Mouse (Mus musculus) lung, embryonic 15.5 days (tissue): ENCODE data around the gene Cdk4. TPM values are rescaled to one million over a fixed set of nuclear protein-coding genes. Genes with fewer than 3 reads are reported as not detected.

ENCODE experiments used
- ATAC-seq: fragments of 200-750 bp; cut with Nextera tagmentation; 2 replicates; pipeline ENCODE4 v1.8.0; 2017; ENCODE audit warnings: moderate number of reproducible peaks, borderline replicate concordance; ENCODE audit not compliant: low FRiP score, low TSS enrichment; ENCODE audit errors: extremely low read depth
- H3K27ac ChIP-seq: fragments of 300-500 bp; sonication (generic); 2 replicates; pipeline ENCODE4 v1.5.1; 2015; ENCODE audit warnings: moderate library complexity, mild to moderate bottlenecking, inconsistent platforms
- H3K27me3 ChIP-seq: fragments of 300-500 bp; sonication (generic); 2 replicates; pipeline ENCODE4 v1.6.1; 2015; ENCODE audit warnings: inconsistent platforms
- H3K36me3 ChIP-seq: fragments of 300-500 bp; sonication (generic); 2 replicates; pipeline ENCODE4 v1.6.1; 2015; ENCODE audit warnings: inconsistent platforms
- H3K4me1 ChIP-seq: fragments of 300-500 bp; sonication (generic); 2 replicates; pipeline ENCODE4 v1.6.1; 2015; ENCODE audit warnings: inconsistent platforms
- H3K4me2 ChIP-seq: fragments of 300-500 bp; sonication (generic); 2 replicates; pipeline ENCODE4 v1.6.1; 2015; ENCODE audit warnings: inconsistent platforms, mild to moderate bottlenecking, moderate library complexity
- H3K4me3 ChIP-seq: fragments of 300-500 bp; sonication (generic); 2 replicates; pipeline ENCODE4 v1.5.1; 2015; ENCODE audit warnings: mild to moderate bottlenecking, inconsistent platforms
- H3K9ac ChIP-seq: fragments of 300-500 bp; sonication (generic); 2 replicates; pipeline ENCODE4 v1.6.1; 2015; ENCODE audit warnings: inconsistent platforms
- H3K9me3 ChIP-seq: fragments of 300-500 bp; sonication (generic); 2 replicates; pipeline ENCODE4 v1.6.1; 2016; ENCODE audit warnings: inconsistent platforms
- WGBS: fragments of 180-500 bp; shearing (Covaris S2); methylation state at CpG from one replicate; pipeline ENCODE4 v1.1.7; 2015; 5-methylcytosine and 5-hydroxymethylcytosine counted together
- polyA plus RNA-seq: library from polyadenylated mRNA; unstranded; fragments of >200 nt; fragmentation: Nextera tagmentation; extraction: Ambion mirVana; gene quantifications from 2 replicates; pipeline ENCODE4 v1.2.1, GENCODE M21; 2015

Cdk4 gene
- 1,786 and 1,890 TPM in 2 replicates for polyA plus RNA-seq

DNA sequence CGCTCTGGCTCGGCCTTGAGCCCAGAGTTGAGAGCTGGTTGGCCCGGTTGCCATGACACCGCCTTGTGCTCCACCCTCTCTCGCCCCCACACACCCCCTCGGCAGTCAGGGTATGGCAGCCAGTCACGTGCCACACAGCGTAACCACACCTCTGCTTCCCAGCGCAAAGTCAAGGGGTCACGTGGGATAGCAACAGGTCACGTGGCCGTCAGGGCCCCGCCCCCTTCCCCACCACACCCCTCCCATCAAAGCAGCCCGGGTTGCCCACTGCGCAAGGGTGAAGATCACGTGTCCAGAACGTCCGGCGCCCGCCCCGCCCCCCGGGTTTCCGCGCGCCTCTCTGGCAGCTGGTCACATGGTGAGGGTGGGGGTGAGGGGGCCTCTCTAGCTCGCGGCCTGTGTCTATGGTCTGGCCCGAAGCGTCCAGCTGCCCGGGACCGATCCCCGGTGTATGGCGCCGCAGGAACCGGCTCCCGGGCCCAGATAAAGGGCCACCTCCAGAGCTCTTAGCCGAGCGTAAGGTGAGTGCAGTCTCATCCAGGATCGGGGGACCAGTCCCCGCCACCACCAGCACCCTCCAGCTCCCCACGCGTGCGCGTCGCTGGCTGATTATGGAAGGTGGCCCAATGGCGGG, at the start of gene Cdk4:
Gene Cdk4, plus strand, starts transcription at position 296 of the 634 bp plus-strand sequence.
- peak within 1 kb of the TSS; percentile 85 for H3K4me3 ChIP-seq
- peaks cover 36% of the 10 kb centered on the region for H3K36me3 ChIP-seq
- peak within 1 kb of the TSS; percentile 68 for H3K4me2 ChIP-seq
- H3K27ac ChIP-seq, result peak within 1 kb of the TSS; percentile 87
- H3K27me3 ChIP-seq, result peaks cover 31% of the 10 kb centered on the region
- H3K4me1 ChIP-seq, result peaks cover 34% of the 10 kb centered on the region
- WGBS, result under 1% methylated on average over 46 of the region's 46 CpGs
- H3K9ac ChIP-seq, result peak within 1 kb of the TSS; percentile 97
- peak; percentile 93 for ATAC-seq
- no peaks in the 10 kb centered on the region for H3K9me3 ChIP-seq

GRCm38 (mm10) chr10:127016488-127016887, 46.8 kb upstream of the Cdk4 start:
- 57% methylated on average over 5 of the region's 5 CpGs for WGBS
- ATAC-seq, result no peak

GRCm38 (mm10) chr10:127017071-127017470, 46.3 kb upstream of the Cdk4 start:
- Histone ChIP-seq H3K4me2 (no peak overlapping the region), H3K9me3 (no peaks in the 10 kb centered on the region), H3K9ac (no peak overlapping the region), H3K27ac (no peak overlapping the region), H3K36me3 (peaks cover 5% of the 10 kb centered on the region), H3K27me3 (no peaks in the 10 kb centered on the region), H3K4me3 (no peak overlapping the region), H3K4me1 (no peaks in the 10 kb centered on the region)
- ATAC-seq, result no peak
- 18% methylated on average over 2 of the region's 2 CpGs for WGBS

More at GRCm38 (mm10) chr10:127016488-127016887, 46.8 kb upstream of the Cdk4 start:
- H3K4me3 ChIP-seq, result no peak overlapping the region
- no peaks in the 10 kb centered on the region for H3K27me3 ChIP-seq
- no peak overlapping the region for H3K27ac ChIP-seq
- H3K9ac ChIP-seq, result no peak overlapping the region
- no peaks in the 10 kb centered on the region for H3K36me3 ChIP-seq
- H3K4me2 ChIP-seq, result no peak overlapping the region
- H3K9me3 ChIP-seq, result no peaks in the 10 kb centered on the region
- H3K4me1 ChIP-seq, result no peaks in the 10 kb centered on the region

GRCm38 (mm10) chr10:127018422-127018821, 44.9 kb upstream of the Cdk4 start:
- Histone ChIP-seq H3K4me2 (no peak overlapping the region), H3K4me3 (no peak overlapping the region), H3K36me3 (peaks cover 16% of the 10 kb centered on the region), H3K4me1 (no peaks in the 10 kb centered on the region), H3K9ac (no peak overlapping the region), H3K27ac (no peak overlapping the region), H3K27me3 (no peaks in the 10 kb centered on the region), H3K9me3 (no peaks in the 10 kb centered on the region)
- WGBS, result 58% methylated on average over 16 of the region's 16 CpGs
- no peak for ATAC-seq

DNA sequence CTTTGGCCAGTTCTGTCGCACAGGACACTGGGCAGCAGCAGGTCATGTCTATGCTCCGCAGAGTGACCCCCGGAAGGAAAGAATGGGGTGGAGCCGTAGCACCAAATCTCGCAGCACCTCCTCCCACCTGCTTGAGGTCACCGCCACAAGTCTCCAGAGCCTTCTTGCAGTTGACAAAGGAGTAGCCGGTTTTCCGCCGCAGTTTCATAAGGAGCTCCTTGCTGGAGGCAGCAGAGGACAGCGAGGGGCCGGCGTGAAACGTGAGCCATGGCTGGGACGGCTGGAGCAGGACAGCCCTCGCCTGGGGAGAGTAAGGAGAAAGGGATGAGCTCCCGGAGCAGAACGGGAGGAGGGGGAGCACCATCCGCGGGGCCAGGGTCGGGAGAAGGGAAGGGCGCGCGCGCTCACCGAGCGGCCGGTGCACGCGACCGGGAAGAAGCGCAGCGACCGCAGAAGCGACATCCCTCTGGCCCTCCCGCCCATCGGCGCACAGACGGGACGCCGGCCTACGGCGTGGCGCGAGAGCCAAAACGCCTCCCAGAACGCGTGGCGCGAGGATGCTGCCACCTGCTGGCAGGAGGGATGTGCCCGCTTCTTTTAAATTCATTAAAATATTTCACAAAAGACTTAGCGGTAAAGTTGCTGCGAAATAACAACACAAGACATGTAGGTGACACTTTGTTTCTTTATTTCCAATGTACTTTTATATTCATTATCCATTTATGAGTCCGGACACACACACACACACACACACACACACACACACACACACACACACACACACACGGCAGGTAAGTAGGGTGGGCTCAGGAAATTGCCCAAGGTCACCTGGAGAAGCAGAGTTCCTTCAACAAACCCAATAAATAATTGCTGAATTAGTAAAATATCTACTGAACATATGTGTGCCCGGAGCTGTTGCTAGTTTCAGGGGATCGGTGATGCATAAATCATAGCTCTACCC, 32.7 kb upstream of the Cdk4 start, which contains the start of gene Tsfm:
Gene Tsfm, minus strand, starts transcription at position 505 of the 961 bp plus-strand sequence.
- Histone ChIP-seq H3K4me2 (peak within 1 kb of the TSS; percentile 83), H3K9me3 (no peaks in the 10 kb centered on the region), H3K4me3 (peak within 1 kb of the TSS; percentile 96), H3K27me3 (no peaks in the 10 kb centered on the region), H3K36me3 (peaks cover 33% of the 10 kb centered on the region), H3K27ac (peak within 1 kb of the TSS; percentile 77), H3K4me1 (0 out of 2 replicates have a peak, but pooled peaks cover 10% of the 10 kb centered on the region), H3K9ac (peak within 1 kb of the TSS; percentile 93)
- 5% methylated on average over 55 of the region's 56 CpGs for WGBS
- peak; percentile 83; the same call in 1 of the 2 replicates for ATAC-seq

DNA sequence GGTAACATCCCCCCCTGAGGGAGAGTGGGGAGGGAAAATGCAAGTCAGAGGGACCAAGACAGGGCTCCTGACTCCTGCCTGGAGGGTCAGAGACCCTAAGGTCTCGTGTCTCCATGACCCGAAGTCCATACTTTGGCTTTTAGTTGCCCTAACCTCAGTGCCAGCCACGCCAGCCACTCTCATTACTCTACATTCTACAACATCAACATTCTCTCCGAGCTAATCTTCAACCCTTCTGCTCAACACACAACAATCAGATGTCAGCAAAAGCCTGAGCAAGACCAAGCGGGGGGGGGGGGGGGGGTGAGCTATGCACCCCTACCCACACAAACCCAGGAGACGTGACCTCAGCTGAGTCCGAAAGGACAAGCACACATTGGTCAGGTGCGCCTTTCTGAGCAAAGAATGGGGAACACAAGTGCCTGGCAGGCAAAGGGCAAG, 30.0 kb upstream of the Cdk4 start:
- Histone ChIP-seq H3K9ac (no peak overlapping the region), H3K9me3 (no peaks in the 10 kb centered on the region), H3K36me3 (peaks cover 6% of the 10 kb centered on the region), H3K4me3 (no peak overlapping the region), H3K27ac (no peak overlapping the region), H3K27me3 (no peaks in the 10 kb centered on the region), H3K4me2 (no peak overlapping the region), H3K4me1 (0 out of 2 replicates have a peak, but pooled peaks cover 10% of the 10 kb centered on the region)
- ATAC-seq, result no peak
- WGBS, result 74% methylated on average over 8 of the region's 8 CpGs

GRCm38 (mm10) chr10:127036273-127036672, 27.1 kb upstream of the Cdk4 start:
- 0 out of 2 replicates have a peak, but pooled peaks cover 3% of the 10 kb centered on the region for H3K4me1 ChIP-seq
- no peak overlapping the region for H3K4me3 ChIP-seq
- no peaks in the 10 kb centered on the region for H3K9me3 ChIP-seq
- H3K9ac ChIP-seq, result no peak overlapping the region
- 74% methylated on average over 12 of the region's 12 CpGs for WGBS
- ATAC-seq, result no peak
- H3K36me3 ChIP-seq, result no peaks in the 10 kb centered on the region
- no peak overlapping the region for H3K4me2 ChIP-seq
- H3K27ac ChIP-seq, result no peak overlapping the region
- H3K27me3 ChIP-seq, result no peaks in the 10 kb centered on the region

DNA sequence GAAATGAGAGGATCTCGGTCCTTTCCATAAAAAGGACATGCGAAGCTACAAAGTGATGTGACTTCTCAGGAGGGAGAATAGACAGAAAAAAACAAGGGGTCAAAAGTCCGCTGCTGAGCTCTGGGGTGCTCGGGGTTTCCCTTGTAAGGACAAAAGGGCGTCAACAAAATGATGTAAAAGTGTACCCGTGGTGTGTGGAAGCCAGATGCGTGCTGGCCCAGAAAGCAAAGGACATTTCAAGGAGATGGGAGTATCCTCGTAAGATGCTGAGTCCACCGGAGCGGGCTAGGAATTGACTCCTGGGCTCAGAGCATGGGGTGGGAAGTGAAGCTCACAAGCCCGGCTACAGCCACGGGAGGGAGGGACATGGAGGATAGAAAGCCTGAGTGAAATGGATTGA, 25.7 kb upstream of the Cdk4 start:
- WGBS, result 72% methylated on average over 12 of the region's 12 CpGs

DNA sequence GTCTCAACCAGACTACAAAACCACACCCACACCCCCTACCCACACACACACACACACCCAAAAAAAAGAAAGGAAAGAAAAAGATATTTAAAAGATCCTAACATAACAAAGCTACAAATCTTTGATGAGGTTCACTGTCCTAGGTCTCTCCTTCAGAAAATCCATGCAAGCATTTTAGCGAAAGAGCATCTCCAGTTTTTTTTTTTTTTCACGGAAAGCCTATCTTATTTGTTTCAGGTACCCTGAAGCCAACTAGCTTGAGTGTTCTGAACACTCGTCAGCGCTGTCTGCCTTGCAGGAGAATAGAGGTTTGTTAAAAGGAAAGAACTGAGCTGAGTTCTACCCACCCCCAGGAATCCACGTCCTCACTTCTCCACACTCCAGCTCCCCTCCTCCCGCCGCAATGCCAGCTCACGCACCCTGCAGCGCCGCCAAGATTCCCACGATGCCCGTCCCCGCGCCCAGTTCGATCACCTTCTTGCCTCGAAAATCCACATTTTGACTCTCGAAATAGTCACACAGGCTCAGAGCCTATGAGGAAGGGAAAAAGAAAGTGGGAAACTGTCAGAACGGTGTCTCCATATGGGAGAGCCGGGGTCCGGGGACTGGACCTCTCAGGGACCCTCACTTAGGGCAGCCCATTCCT, 22.6 kb upstream of the Cdk4 start:
- peaks cover 13% of the 10 kb centered on the region for H3K4me1 ChIP-seq
- 0 out of 2 replicates have a peak overlapping the region, but pooled peaks have one; percentile 81 for H3K27ac ChIP-seq
- peak overlapping the region; percentile 62 for H3K9ac ChIP-seq
- peak overlapping the region; percentile 97 for H3K4me2 ChIP-seq
- H3K4me3 ChIP-seq, result peak overlapping the region; percentile 82
- peaks cover 4% of the 10 kb centered on the region; the same call in 1 of the 2 replicates for H3K36me3 ChIP-seq
- ATAC-seq, result no peak
- 1% methylated on average over 20 of the region's 20 CpGs for WGBS
- no peaks in the 10 kb centered on the region for H3K27me3 ChIP-seq
- H3K9me3 ChIP-seq, result no peaks in the 10 kb centered on the region

More for the DNA sequence above, 25.7 kb upstream of the Cdk4 start:
- no peak for ATAC-seq
- H3K36me3 ChIP-seq, result no peaks in the 10 kb centered on the region
- H3K27me3 ChIP-seq, result no peaks in the 10 kb centered on the region
- H3K9me3 ChIP-seq, result no peaks in the 10 kb centered on the region
- H3K4me3 ChIP-seq, result no peak overlapping the region
- no peak overlapping the region for H3K4me2 ChIP-seq
- no peak overlapping the region for H3K27ac ChIP-seq
- H3K9ac ChIP-seq, result no peak overlapping the region
- H3K4me1 ChIP-seq, result peaks cover 8% of the 10 kb centered on the region

DNA sequence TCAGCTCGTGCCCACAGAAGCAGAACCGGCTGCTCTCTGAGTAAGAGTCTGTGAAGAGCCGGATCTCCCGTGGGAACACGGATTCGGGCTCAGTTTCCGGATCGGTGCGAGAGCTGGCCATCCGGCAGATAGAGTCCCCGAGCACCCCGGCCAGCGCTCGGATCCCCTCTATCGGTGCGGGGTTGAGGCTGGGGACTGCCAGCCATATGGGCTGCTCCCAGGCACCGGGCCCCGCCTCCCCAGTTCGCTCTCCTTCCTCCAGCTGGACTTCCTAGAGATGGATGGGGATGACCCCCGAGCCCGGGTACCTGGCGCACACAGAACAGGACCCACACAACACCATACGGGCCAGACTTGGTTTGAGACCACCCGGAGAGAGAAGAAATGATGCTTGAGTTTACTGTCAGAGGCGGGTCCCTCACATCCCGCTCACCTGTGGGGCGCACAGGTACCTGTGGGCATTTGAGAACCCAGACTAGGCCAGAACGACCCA, 22.0 kb upstream of the Cdk4 start, which contains the start of the genes Mettl1 and Eef1akmt3:
Gene Mettl1, plus strand, starts transcription at position 141 of the 493 bp plus-strand sequence.
Gene Eef1akmt3, minus strand, starts transcription at position 240 of the 493 bp plus-strand sequence.
- Histone ChIP-seq H3K36me3 (peaks cover 4% of the 10 kb centered on the region; the same call in 1 of the 2 replicates), H3K4me1 (peaks cover 13% of the 10 kb centered on the region), H3K27ac (peak within 1 kb of the TSS; percentile 81), H3K27me3 (no peaks in the 10 kb centered on the region), H3K9ac (peak within 1 kb of the TSS; percentile 62), H3K4me3 (peak within 1 kb of the TSS; percentile 82), H3K4me2 (peak within 1 kb of the TSS; percentile 97), H3K9me3 (no peaks in the 10 kb centered on the region)
- WGBS, result under 1% methylated on average over 28 of the region's 28 CpGs
- peak; percentile 69 for ATAC-seq
